Mouse (Mus musculus): ENCODE results near the gene Agbl5. TPM values are rescaled to one million over a fixed set of nuclear protein-coding genes. Genes with fewer than 3 reads are reported as not detected.

Gene Agbl5
- polyA plus RNA-seq, 1 experiment from 2014 or later = 18.9 TPM

Other genes starting within 250 kb of the Agbl5 start
- gene Slc35f6, start 240.8 kb upstream of the Agbl5 start, polyA plus RNA-seq (2014; fragmentation: Nextera tagmentation; extraction: Ambion mirVana) = 33.6 and 35.1 TPM in 2 replicates
- 147 and 206 TPM in 2 replicates for gene Cenpa, start 221.9 kb upstream of the Agbl5 start, polyA plus RNA-seq (2014; fragmentation: Nextera tagmentation; extraction: Ambion mirVana)
- gene Dpysl5, start 177.1 kb upstream of the Agbl5 start, polyA plus RNA-seq (2014; fragmentation: Nextera tagmentation; extraction: Ambion mirVana) = 152 and 207 TPM in 2 replicates
- 66.1 and 93.3 TPM in 2 replicates for gene Mapre3, start 74.1 kb upstream of the Agbl5 start, polyA plus RNA-seq (2014; fragmentation: Nextera tagmentation; extraction: Ambion mirVana)
- 30.6 and 37.5 TPM in 2 replicates for gene Tmem214, start 20.7 kb upstream of the Agbl5 start, polyA plus RNA-seq (2014; fragmentation: Nextera tagmentation; extraction: Ambion mirVana)
- gene Ost4, start 19.1 kb downstream of the Agbl5 start, polyA plus RNA-seq (2014; fragmentation: Nextera tagmentation; extraction: Ambion mirVana) = 265 and 340 TPM in 2 replicates
- 8.6 and 11.6 TPM in 2 replicates for gene Emilin1, start 24.7 kb downstream of the Agbl5 start, polyA plus RNA-seq (2014; fragmentation: Nextera tagmentation; extraction: Ambion mirVana)
- gene Khk, start 32.7 kb downstream of the Agbl5 start, polyA plus RNA-seq (2014; fragmentation: Nextera tagmentation; extraction: Ambion mirVana) = 8.3 and 11.2 TPM in 2 replicates
- 21.4 and 26.2 TPM in 2 replicates for gene Cgref1, start 56.9 kb downstream of the Agbl5 start, polyA plus RNA-seq (2014; fragmentation: Nextera tagmentation; extraction: Ambion mirVana)
- gene Preb, start 71.7 kb downstream of the Agbl5 start, polyA plus RNA-seq (2014; fragmentation: Nextera tagmentation; extraction: Ambion mirVana) = 79.3 and 92.0 TPM in 2 replicates
- not detected in 2 replicates for gene Tcf23, start 80.0 kb downstream of the Agbl5 start, polyA plus RNA-seq (2014; fragmentation: Nextera tagmentation; extraction: Ambion mirVana)
- 167 and 200 TPM in 2 replicates for gene Atraid, start 159.6 kb downstream of the Agbl5 start, polyA plus RNA-seq (2014; fragmentation: Nextera tagmentation; extraction: Ambion mirVana)
- 12.1 and 13.7 TPM in 2 replicates for gene Slc5a6, start 160.2 kb downstream of the Agbl5 start, polyA plus RNA-seq (2014; fragmentation: Nextera tagmentation; extraction: Ambion mirVana)
- gene Cad, start 166.1 kb downstream of the Agbl5 start, polyA plus RNA-seq (2014; fragmentation: Nextera tagmentation; extraction: Ambion mirVana) = 16.5 and 19.4 TPM in 2 replicates
- not detected in 2 replicates for gene Dnajc5g, start 217.6 kb downstream of the Agbl5 start, polyA plus RNA-seq (2014; fragmentation: Nextera tagmentation; extraction: Ambion mirVana)
- gene Slc30a3, start 219.5 kb downstream of the Agbl5 start, polyA plus RNA-seq (2014; fragmentation: Nextera tagmentation; extraction: Ambion mirVana) = 2.0 TPM in 2 replicates
- not detected in 2 replicates for gene Trim54, start 228.0 kb downstream of the Agbl5 start, polyA plus RNA-seq (2014; fragmentation: Nextera tagmentation; extraction: Ambion mirVana)